Mouse (Mus musculus): ENCODE data around the gene Slc25a44. TPM values are rescaled to one million over a fixed set of nuclear protein-coding genes. Genes with fewer than 3 reads are reported as not detected.
A peak's percentile ranks its signal among the peaks of the same experiment; 100 is the strongest.

Gene Slc25a44
- 17.1 and 19.2 TPM in 2 replicates for polyA plus RNA-seq (2014; fragmentation: Nextera tagmentation; extraction: Ambion mirVana)

DNA sequence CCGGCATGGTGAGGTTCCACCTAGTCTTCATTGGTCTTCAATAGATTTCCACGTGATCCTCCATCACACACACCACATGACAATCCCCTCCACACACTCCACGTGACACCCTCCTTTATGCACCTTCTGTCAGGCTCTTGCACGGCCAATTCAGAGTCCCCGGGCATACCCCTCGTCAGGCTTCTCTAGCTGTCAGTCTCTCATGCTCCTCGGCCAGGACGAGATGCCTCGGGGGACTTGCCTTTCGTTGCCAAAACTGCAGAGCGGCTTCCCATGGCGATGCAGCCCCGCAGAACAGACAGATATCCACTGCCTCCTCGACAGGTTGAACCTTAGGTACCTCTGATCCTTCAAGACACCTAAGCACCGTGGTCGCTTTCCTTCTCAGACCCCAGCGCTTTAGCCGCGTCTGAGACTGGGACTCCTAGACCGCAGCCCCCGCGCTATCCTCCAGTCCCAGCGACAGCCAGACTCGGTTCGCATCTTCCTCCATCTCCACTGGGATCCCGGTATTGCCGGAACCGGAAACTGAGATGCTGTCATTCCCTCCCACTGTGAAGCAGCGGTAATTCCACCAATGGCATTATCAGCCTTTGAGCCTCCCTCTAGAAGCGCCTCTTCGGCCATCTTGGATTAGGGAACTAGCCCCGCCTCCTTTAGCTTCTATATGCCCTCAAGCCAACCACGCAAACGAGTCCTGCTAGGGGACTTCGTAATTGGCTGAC lies at the start of gene Slc25a44:
Gene Slc25a44, minus strand, starts transcription at position 535 of the 725 bp plus-strand sequence.
- Histone ChIP-seq H3K9me3 (replicated peaks; ENCODE audit: control insufficient read depth, low read length) (no peaks in the 10 kb centered on the region), H3K4me1 (ENCODE audit: control insufficient read depth, insufficient read depth, low read length) (no peaks in the 10 kb centered on the region), H3K4me2 (ENCODE audit: low read depth, low read length) (peak within 1 kb of the TSS; percentile 85), H3K9ac (replicated peaks; ENCODE audit: low read length) (peak within 1 kb of the TSS; percentile 64), H3K27me3 (ENCODE audit: control insufficient read depth, insufficient read depth, low read length) (no peaks in the 10 kb centered on the region), H3K36me3 (replicated peaks; ENCODE audit: control insufficient read depth, insufficient read depth, low read depth, low read length) (peaks cover 4% of the 10 kb centered on the region), H3K27ac (replicated peaks; ENCODE audit: low read depth, low read length) (no peak within 1 kb of the TSS), H3K4me3 (ENCODE audit: low read depth, low read length) (peak within 1 kb of the TSS; percentile 69)
- DNase-seq (ENCODE audit: low spot score) (peak; percentile 99), ATAC-seq (replicated peaks; ENCODE audit: insufficient number of reproducible peaks, low FRiP score, low TSS enrichment, low read depth) (peak; percentile 95)
- under 1% methylated on average over 35 of the region's 35 CpGs for WGBS

GRCm38 (mm10) chr3:88473571-88473970 lies 48.6 kb upstream of the Slc25a44 start:
- 91% methylated on average over 1 of the region's 1 CpGs for WGBS
- no peak overlapping the region for H3K4me3 ChIP-seq (ENCODE audit: low read depth, low read length)
- H3K9me3 ChIP-seq (replicated peaks; ENCODE audit: control insufficient read depth, low read length), result no peaks in the 10 kb centered on the region
- H3K36me3 ChIP-seq (replicated peaks; ENCODE audit: control insufficient read depth, insufficient read depth, low read depth, low read length), result no peaks in the 10 kb centered on the region
- H3K4me1 ChIP-seq (ENCODE audit: control insufficient read depth, insufficient read depth, low read length), result no peaks in the 10 kb centered on the region
- no peak overlapping the region for H3K4me2 ChIP-seq (ENCODE audit: low read depth, low read length)
- DNase-seq (ENCODE audit: low spot score) (no peak), ATAC-seq (replicated peaks; ENCODE audit: insufficient number of reproducible peaks, low FRiP score, low TSS enrichment, low read depth) (no peak)
- H3K27me3 ChIP-seq (ENCODE audit: control insufficient read depth, insufficient read depth, low read length), result no peaks in the 10 kb centered on the region
- no peak overlapping the region for H3K9ac ChIP-seq (replicated peaks; ENCODE audit: low read length)
- no peak overlapping the region for H3K27ac ChIP-seq (replicated peaks; ENCODE audit: low read depth, low read length)

GRCm38 (mm10) chr3:88473020-88473419 lies 48.1 kb upstream of the Slc25a44 start:
- ATAC-seq (replicated peaks; ENCODE audit: insufficient number of reproducible peaks, low FRiP score, low TSS enrichment, low read depth), result peak; percentile 67; the same call in 1 of the 2 replicates
- Histone ChIP-seq H3K4me1 (ENCODE audit: control insufficient read depth, insufficient read depth, low read length) (no peaks in the 10 kb centered on the region), H3K4me3 (ENCODE audit: low read depth, low read length) (no peak overlapping the region)

DNA sequence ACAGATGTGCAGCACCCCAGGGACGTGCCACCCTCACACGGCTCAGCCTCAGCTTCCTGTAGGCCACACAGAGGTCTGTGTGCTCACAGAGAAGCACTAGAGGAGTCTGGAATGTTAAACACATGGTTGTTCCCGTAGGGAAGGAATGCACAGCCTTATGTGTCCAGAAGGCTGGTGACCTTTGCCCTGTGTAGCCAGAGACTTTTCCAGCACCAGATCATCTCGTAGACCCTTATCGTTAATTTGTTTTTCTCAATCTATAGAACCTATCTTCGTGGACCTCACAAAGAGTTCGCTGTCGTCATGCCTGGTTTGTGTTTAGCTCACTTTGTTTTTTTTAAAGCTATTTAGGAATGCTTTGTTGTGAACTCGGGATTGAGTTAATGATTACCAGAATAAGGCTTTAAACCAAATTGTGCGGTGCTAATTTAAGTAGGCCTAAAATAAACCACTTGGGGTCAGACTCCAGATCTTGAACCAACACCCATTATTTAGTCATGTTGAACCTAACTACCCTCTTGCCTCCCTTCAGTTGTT lies 46.1 kb upstream of the Slc25a44 start:
- ATAC-seq (replicated peaks; ENCODE audit: insufficient number of reproducible peaks, low FRiP score, low TSS enrichment, low read depth) (no peak), DNase-seq (ENCODE audit: low spot score) (no peak)
- Histone ChIP-seq H3K4me3 (ENCODE audit: low read depth, low read length) (no peak overlapping the region), H3K27ac (replicated peaks; ENCODE audit: low read depth, low read length) (no peak overlapping the region), H3K9ac (replicated peaks; ENCODE audit: low read length) (no peak overlapping the region), H3K27me3 (ENCODE audit: control insufficient read depth, insufficient read depth, low read length) (no peaks in the 10 kb centered on the region), H3K36me3 (replicated peaks; ENCODE audit: control insufficient read depth, insufficient read depth, low read depth, low read length) (no peaks in the 10 kb centered on the region), H3K4me2 (ENCODE audit: low read depth, low read length) (no peak overlapping the region), H3K9me3 (replicated peaks; ENCODE audit: control insufficient read depth, low read length) (no peaks in the 10 kb centered on the region), H3K4me1 (ENCODE audit: control insufficient read depth, insufficient read depth, low read length) (no peaks in the 10 kb centered on the region)
- WGBS, result 30% methylated on average over 10 of the region's 10 CpGs

More at GRCm38 (mm10) chr3:88473020-88473419, 48.1 kb upstream of the Slc25a44 start:
- Histone ChIP-seq H3K27ac (replicated peaks; ENCODE audit: low read depth, low read length) (no peak overlapping the region), H3K36me3 (replicated peaks; ENCODE audit: control insufficient read depth, insufficient read depth, low read depth, low read length) (no peaks in the 10 kb centered on the region), H3K9me3 (replicated peaks; ENCODE audit: control insufficient read depth, low read length) (no peaks in the 10 kb centered on the region), H3K27me3 (ENCODE audit: control insufficient read depth, insufficient read depth, low read length) (no peaks in the 10 kb centered on the region), H3K4me2 (ENCODE audit: low read depth, low read length) (no peak overlapping the region), H3K9ac (replicated peaks; ENCODE audit: low read length) (no peak overlapping the region)
- 22% methylated on average over 5 of the region's 5 CpGs for WGBS
- peak; percentile 69 for DNase-seq (ENCODE audit: low spot score)

DNA sequence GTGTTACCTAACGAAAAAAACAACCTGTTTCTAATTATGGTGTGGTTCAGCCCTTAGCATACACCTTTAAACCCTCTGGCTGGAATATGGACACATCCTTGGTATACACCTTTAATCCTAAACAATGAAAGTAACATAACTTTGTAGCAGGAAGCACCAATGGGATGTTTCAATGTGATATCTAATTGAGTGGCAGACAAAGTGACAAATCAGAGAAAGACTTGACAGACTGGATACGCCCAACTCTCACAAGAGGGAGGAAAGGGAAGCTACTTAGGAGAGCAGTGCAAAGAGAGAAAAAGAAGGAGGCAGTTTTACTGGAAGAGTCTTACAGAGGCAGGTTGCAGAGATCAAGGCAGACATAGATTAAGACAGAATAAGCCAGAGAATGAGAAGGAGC lies 44.5 kb upstream of the Slc25a44 start:
- H3K4me1 ChIP-seq (ENCODE audit: control insufficient read depth, insufficient read depth, low read length), result no peaks in the 10 kb centered on the region
- H3K9me3 ChIP-seq (replicated peaks; ENCODE audit: control insufficient read depth, low read length), result no peaks in the 10 kb centered on the region
- no peak overlapping the region for H3K27ac ChIP-seq (replicated peaks; ENCODE audit: low read depth, low read length)
- H3K27me3 ChIP-seq (ENCODE audit: control insufficient read depth, insufficient read depth, low read length), result no peaks in the 10 kb centered on the region
- no peak overlapping the region for H3K4me3 ChIP-seq (ENCODE audit: low read depth, low read length)
- WGBS, result 64% methylated on average over 2 of the region's 2 CpGs
- H3K4me2 ChIP-seq (ENCODE audit: low read depth, low read length), result no peak overlapping the region
- no peak overlapping the region for H3K9ac ChIP-seq (replicated peaks; ENCODE audit: low read length)
- H3K36me3 ChIP-seq (replicated peaks; ENCODE audit: control insufficient read depth, insufficient read depth, low read depth, low read length), result no peaks in the 10 kb centered on the region
- DNase-seq (ENCODE audit: low spot score) (no peak), ATAC-seq (replicated peaks; ENCODE audit: insufficient number of reproducible peaks, low FRiP score, low TSS enrichment, low read depth) (no peak)

- WGBS, result 29% methylated on average over 16 of the region's 16 CpGs
- Histone ChIP-seq H3K9ac (replicated peaks; ENCODE audit: low read length) (no peak overlapping the region), H3K4me3 (ENCODE audit: low read depth, low read length) (no peak overlapping the region), H3K27me3 (ENCODE audit: control insufficient read depth, insufficient read depth, low read length) (no peaks in the 10 kb centered on the region), H3K27ac (replicated peaks; ENCODE audit: low read depth, low read length) (no peak overlapping the region), H3K36me3 (replicated peaks; ENCODE audit: control insufficient read depth, insufficient read depth, low read depth, low read length) (no peaks in the 10 kb centered on the region), H3K9me3 (replicated peaks; ENCODE audit: control insufficient read depth, low read length) (no peaks in the 10 kb centered on the region), H3K4me1 (ENCODE audit: control insufficient read depth, insufficient read depth, low read length) (no peaks in the 10 kb centered on the region), H3K4me2 (ENCODE audit: low read depth, low read length) (no peak overlapping the region)
- ATAC-seq (replicated peaks; ENCODE audit: insufficient number of reproducible peaks, low FRiP score, low TSS enrichment, low read depth) (peak; percentile 82), DNase-seq (ENCODE audit: low spot score) (peak; percentile 96)
Measured at GRCm38 (mm10) chr3:88467116-88467824, 42.3 kb upstream of the Slc25a44 start.

- Histone ChIP-seq H3K4me2 (ENCODE audit: low read depth, low read length) (no peak overlapping the region), H3K9ac (replicated peaks; ENCODE audit: low read length) (no peak overlapping the region), H3K27me3 (ENCODE audit: control insufficient read depth, insufficient read depth, low read length) (no peaks in the 10 kb centered on the region), H3K4me1 (ENCODE audit: control insufficient read depth, insufficient read depth, low read length) (no peaks in the 10 kb centered on the region), H3K9me3 (replicated peaks; ENCODE audit: control insufficient read depth, low read length) (no peaks in the 10 kb centered on the region), H3K4me3 (ENCODE audit: low read depth, low read length) (no peak overlapping the region), H3K36me3 (replicated peaks; ENCODE audit: control insufficient read depth, insufficient read depth, low read depth, low read length) (no peaks in the 10 kb centered on the region), H3K27ac (replicated peaks; ENCODE audit: low read depth, low read length) (no peak overlapping the region)
- WGBS, result 68% methylated on average over 2 of the region's 2 CpGs
- DNase-seq (ENCODE audit: low spot score) (no peak), ATAC-seq (replicated peaks; ENCODE audit: insufficient number of reproducible peaks, low FRiP score, low TSS enrichment, low read depth) (no peak)
Measured at GRCm38 (mm10) chr3:88465127-88465526, 40.2 kb upstream of the Slc25a44 start.

- DNase-seq (ENCODE audit: low spot score) (no peak), ATAC-seq (replicated peaks; ENCODE audit: insufficient number of reproducible peaks, low FRiP score, low TSS enrichment, low read depth) (no peak)
- no peaks in the 10 kb centered on the region for H3K36me3 ChIP-seq (replicated peaks; ENCODE audit: control insufficient read depth, insufficient read depth, low read depth, low read length)
- H3K4me3 ChIP-seq (ENCODE audit: low read depth, low read length), result no peak overlapping the region
- H3K9me3 ChIP-seq (replicated peaks; ENCODE audit: control insufficient read depth, low read length), result no peaks in the 10 kb centered on the region
- no peak overlapping the region for H3K4me2 ChIP-seq (ENCODE audit: low read depth, low read length)
- no peak overlapping the region for H3K27ac ChIP-seq (replicated peaks; ENCODE audit: low read depth, low read length)
- no peaks in the 10 kb centered on the region for H3K4me1 ChIP-seq (ENCODE audit: control insufficient read depth, insufficient read depth, low read length)
- no peaks in the 10 kb centered on the region for H3K27me3 ChIP-seq (ENCODE audit: control insufficient read depth, insufficient read depth, low read length)
- no peak overlapping the region for H3K9ac ChIP-seq (replicated peaks; ENCODE audit: low read length)
- WGBS, result 49% methylated on average over 3 of the region's 3 CpGs
Measured at GRCm38 (mm10) chr3:88464425-88464824, 39.5 kb upstream of the Slc25a44 start.

All from embryonic facial prominence, embryonic 11.5 days (tissue).